Mouse (Mus musculus): ENCODE measurements around the gene Gm10031. TPM values are rescaled to one million over a fixed set of nuclear protein-coding genes. Genes with fewer than 3 reads are reported as not detected.

The Gm10031 gene
- polyA plus RNA-seq, 1 experiment from 2014 or later: 0.28 TPM

DNA sequence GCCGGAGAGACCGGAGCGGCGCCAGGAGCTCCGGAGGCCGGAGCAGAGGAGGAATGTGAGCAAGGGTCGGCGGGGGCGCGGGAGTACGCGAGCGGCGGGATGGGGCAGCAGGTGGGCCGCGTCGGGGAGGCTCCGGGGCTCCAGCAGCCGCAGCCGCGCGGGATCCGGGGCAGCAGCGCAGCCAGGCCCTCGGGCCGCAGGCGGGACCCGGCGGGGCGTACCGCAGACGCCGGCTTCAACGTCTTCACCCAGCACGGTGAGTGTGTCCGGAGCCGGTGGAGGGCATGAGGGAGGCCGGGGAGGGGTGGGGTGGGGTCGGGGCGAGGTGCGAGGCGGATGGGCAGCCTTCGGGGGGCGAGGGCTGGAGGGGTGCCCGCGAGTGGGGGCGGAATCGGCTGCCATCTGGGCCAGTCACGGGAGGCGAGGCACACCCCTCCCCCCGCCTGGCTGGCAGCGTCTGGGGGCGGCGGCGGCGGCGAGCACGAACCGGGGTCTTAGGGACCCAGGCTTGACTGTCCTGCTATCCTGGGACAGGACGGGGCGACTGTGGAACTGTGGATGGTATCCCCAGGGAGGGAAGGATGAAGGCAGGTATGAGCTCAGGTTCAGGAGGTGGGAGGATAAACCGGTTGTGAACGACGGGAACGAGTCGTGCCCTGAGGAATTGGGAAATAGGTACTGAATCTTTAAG lies 35.3 kb downstream of the Gm10031 start:
- Histone ChIP-seq H3K27ac (peak overlapping the region; percentile 99), H3K36me3 (no peaks in the 10 kb centered on the region), H3K4me3 (peak overlapping the region; percentile 98), H3K4me1 (peaks cover 14% of the 10 kb centered on the region), H3K9me3 (replicated peaks) (no peaks in the 10 kb centered on the region), H3K27me3 (ENCODE audit: low read depth, poor library complexity, severe bottlenecking) (no peaks in the 10 kb centered on the region)
- under 1% methylated on average over 65 of the region's 66 CpGs for WGBS
- peak; percentile 79 for DNase-seq (ENCODE audit: low spot score)

DNA sequence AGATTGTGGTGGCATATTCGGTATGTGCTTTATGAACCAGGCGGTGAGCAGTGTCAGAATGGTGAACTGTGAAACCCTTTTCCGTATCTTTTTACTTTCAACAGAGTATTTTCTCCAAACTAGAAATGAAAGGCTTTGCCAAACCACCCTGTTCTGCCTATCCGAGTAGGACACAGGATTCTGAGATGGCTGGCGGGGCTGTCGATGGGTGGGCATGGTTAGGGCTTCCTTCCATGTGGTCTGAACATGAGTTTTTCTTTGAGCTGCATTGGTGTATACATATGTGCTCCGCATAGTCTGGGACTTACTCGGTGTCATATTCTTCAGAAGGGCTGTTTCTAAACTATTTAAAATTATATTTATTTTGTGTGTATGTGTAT lies 35.8 kb downstream of the Gm10031 start:
- peak overlapping the region; percentile 99 for H3K27ac ChIP-seq
- H3K36me3 ChIP-seq: peaks cover under 1% of the 10 kb centered on the region; the same call in 1 of the 2 replicates
- no peak for DNase-seq (ENCODE audit: low spot score)
- WGBS: 21% methylated on average over 8 of the region's 8 CpGs
- no peaks in the 10 kb centered on the region for H3K27me3 ChIP-seq (ENCODE audit: low read depth, poor library complexity, severe bottlenecking)
- peaks cover 14% of the 10 kb centered on the region for H3K4me1 ChIP-seq
- peak overlapping the region; percentile 98 for H3K4me3 ChIP-seq
- no peaks in the 10 kb centered on the region for H3K9me3 ChIP-seq (replicated peaks)

DNA sequence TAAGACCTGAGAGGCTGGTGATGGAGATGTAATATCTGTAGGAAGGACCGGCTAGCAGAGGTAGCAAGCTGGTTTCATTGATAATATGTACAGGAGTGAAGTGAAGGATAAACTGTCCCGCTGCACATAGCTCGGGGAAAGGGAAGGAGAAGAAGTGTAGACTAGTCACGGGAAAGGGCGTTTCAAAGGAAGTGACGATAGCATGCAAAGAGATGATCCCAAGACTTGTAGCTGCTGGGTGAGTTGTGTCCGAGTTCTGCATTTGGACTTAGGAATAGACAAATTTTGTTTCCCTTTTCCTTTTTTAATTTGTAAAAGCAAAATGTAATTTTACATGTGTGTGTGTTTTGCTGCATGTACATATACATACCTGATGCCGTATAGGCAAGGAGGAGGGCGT lies 36.7 kb downstream of the Gm10031 start:
- H3K27me3 ChIP-seq (ENCODE audit: low read depth, poor library complexity, severe bottlenecking): no peaks in the 10 kb centered on the region
- H3K36me3 ChIP-seq: peaks cover 5% of the 10 kb centered on the region; the same call in 1 of the 2 replicates
- no peak overlapping the region for H3K4me3 ChIP-seq
- 95% methylated on average over 9 of the region's 9 CpGs for WGBS
- no peak for DNase-seq (ENCODE audit: low spot score)
- H3K9me3 ChIP-seq (replicated peaks): no peaks in the 10 kb centered on the region
- no peak overlapping the region for H3K27ac ChIP-seq
- H3K4me1 ChIP-seq: peaks cover 14% of the 10 kb centered on the region

DNA sequence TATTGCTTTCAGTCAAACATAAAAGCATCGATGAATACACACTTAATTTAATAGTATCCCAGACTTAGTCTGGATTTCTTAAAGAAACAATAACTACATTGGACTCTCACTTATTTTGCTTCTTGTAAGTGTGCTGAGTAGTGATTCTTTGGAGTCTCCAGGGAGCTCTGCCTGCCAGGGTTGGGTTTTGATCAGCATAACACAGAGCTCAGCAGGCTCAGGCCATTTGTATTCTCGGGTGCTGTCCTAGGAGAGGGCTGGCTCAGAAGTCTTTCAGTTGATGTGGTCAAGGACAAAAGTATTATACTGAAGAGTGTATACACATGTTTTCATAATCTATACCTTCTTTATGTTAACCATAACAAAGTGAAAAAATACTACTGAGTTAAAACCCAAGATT lies 41.5 kb downstream of the Gm10031 start:
- peaks cover 11% of the 10 kb centered on the region; the same call in 1 of the 2 replicates for H3K36me3 ChIP-seq
- 77% methylated on average over 2 of the region's 2 CpGs for WGBS

GRCm38 (mm10) chr1:156566132-156566531 lies 42.3 kb downstream of the Gm10031 start:
- DNase-seq (ENCODE audit: low spot score): no peak
- H3K36me3 ChIP-seq: peaks cover 11% of the 10 kb centered on the region; the same call in 1 of the 2 replicates
- WGBS: 95% methylated on average over 3 of the region's 3 CpGs
- no peak overlapping the region for H3K4me3 ChIP-seq
- H3K27me3 ChIP-seq (ENCODE audit: low read depth, poor library complexity, severe bottlenecking): no peaks in the 10 kb centered on the region
- no peak overlapping the region for H3K27ac ChIP-seq
- H3K4me1 ChIP-seq: no peaks in the 10 kb centered on the region
- H3K9me3 ChIP-seq (replicated peaks): no peaks in the 10 kb centered on the region

More for the DNA sequence above, 41.5 kb downstream of the Gm10031 start:
- no peak for DNase-seq (ENCODE audit: low spot score)
- no peaks in the 10 kb centered on the region for H3K27me3 ChIP-seq (ENCODE audit: low read depth, poor library complexity, severe bottlenecking)
- peaks cover 2% of the 10 kb centered on the region for H3K4me1 ChIP-seq
- H3K9me3 ChIP-seq (replicated peaks): no peaks in the 10 kb centered on the region
- H3K4me3 ChIP-seq: no peak overlapping the region
- H3K27ac ChIP-seq: no peak overlapping the region

DNA sequence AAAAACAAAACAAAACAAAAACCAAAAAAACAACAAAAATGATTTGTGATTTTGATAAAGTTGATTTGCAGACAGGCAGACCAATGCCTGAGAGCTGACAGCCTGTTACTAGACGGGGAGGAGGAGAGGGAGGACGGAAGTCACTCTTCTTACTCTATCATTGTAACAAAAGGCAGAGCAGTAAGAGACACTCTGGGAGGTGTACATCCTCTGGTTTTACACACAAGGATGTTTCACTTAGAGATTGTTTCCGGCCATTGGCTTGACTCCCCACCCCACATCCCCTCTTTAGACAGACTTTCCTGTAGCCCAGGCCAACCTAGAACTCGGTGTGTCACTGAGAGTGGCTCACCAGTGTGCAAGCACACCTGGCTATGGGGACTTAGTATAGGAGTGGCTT lies 45.8 kb downstream of the Gm10031 start:
- Histone ChIP-seq H3K4me1 (no peaks in the 10 kb centered on the region), H3K36me3 (peaks cover 11% of the 10 kb centered on the region; the same call in 1 of the 2 replicates), H3K9me3 (replicated peaks) (no peaks in the 10 kb centered on the region), H3K27ac (no peak overlapping the region), H3K4me3 (no peak overlapping the region), H3K27me3 (ENCODE audit: low read depth, poor library complexity, severe bottlenecking) (no peaks in the 10 kb centered on the region)
- DNase-seq (ENCODE audit: low spot score): no peak
- 88% methylated on average over 4 of the region's 4 CpGs for WGBS

DNA sequence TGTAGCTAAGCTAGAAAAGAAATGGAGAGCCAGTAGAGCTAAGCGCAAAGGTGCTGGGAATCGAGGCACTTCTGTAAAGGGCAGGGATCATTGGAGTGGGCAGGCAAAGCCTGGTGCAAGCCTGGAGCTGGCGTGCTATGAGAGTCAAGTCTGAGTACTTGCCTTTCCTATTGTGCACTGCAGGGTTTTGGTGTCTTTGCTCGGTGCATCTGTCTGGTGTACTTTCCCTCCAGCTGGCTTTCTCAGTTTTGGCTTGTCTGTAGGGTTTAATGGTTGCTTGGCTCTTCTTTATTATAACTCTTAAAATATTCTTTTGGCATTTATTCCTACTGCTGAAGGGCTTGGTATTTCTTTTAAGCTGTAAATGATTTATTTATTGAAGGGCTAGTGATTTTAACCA lies 49.1 kb downstream of the Gm10031 start:
- no peak for DNase-seq (ENCODE audit: low spot score)
- H3K4me3 ChIP-seq: no peak overlapping the region
- WGBS: 90% methylated on average over 4 of the region's 4 CpGs
- no peaks in the 10 kb centered on the region for H3K27me3 ChIP-seq (ENCODE audit: low read depth, poor library complexity, severe bottlenecking)
- H3K27ac ChIP-seq: no peak overlapping the region
- H3K36me3 ChIP-seq: no peaks in the 10 kb centered on the region
- H3K9me3 ChIP-seq (replicated peaks): no peaks in the 10 kb centered on the region
- no peaks in the 10 kb centered on the region for H3K4me1 ChIP-seq

Other genes starting within 250 kb of the Gm10031 start
- 0.10 TPM in 1 of 2 replicates, not detected in the other for gene Tdrd5, start 220.3 kb upstream of the Gm10031 start, polyA plus RNA-seq (2016; fragmentation: Nextera tagmentation; extraction: Ambion mirVana)
- not detected in 2 replicates for gene Nphs2, start 213.3 kb upstream of the Gm10031 start, polyA plus RNA-seq (2016; fragmentation: Nextera tagmentation; extraction: Ambion mirVana)
- 841 and 1,010 TPM in 2 replicates for gene Gm2000, start 158.0 kb upstream of the Gm10031 start, polyA plus RNA-seq (2016; fragmentation: Nextera tagmentation; extraction: Ambion mirVana)
- gene Axdnd1, start 102.9 kb upstream of the Gm10031 start, polyA plus RNA-seq (2016; fragmentation: Nextera tagmentation; extraction: Ambion mirVana): 0.05 and 0.14 TPM in 2 replicates
- gene Soat1, start 49.7 kb upstream of the Gm10031 start, polyA plus RNA-seq (2016; fragmentation: Nextera tagmentation; extraction: Ambion mirVana): 26.0 and 26.2 TPM in 2 replicates
- gene Abl2, start 34.8 kb downstream of the Gm10031 start, polyA plus RNA-seq (2016; fragmentation: Nextera tagmentation; extraction: Ambion mirVana): 5.2 and 6.0 TPM in 2 replicates
- gene Tor3a, start 150.3 kb downstream of the Gm10031 start, polyA plus RNA-seq (2016; fragmentation: Nextera tagmentation; extraction: Ambion mirVana): 5.9 and 6.9 TPM in 2 replicates
- 18.3 and 19.9 TPM in 2 replicates for gene Fam20b, start 195.1 kb downstream of the Gm10031 start, polyA plus RNA-seq (2016; fragmentation: Nextera tagmentation; extraction: Ambion mirVana)

All from limb, embryonic 10.5 days (tissue).